Mouse (Mus musculus) MN1 (cell line): ENCODE data around the gene Mal.

ENCODE experiments used
- DNase-seq: peaks from one replicate; pipeline ENCODE4 v3.0.0-alpha.2; 2016; ENCODE audit warnings: low spot score

The Mal gene

GRCm38 (mm10) chr2:127656086-127656720 is at the start of gene Mal:
Gene Mal (minus strand): TSS chr2:127656695.
- DNase-seq = no peak

DNA sequence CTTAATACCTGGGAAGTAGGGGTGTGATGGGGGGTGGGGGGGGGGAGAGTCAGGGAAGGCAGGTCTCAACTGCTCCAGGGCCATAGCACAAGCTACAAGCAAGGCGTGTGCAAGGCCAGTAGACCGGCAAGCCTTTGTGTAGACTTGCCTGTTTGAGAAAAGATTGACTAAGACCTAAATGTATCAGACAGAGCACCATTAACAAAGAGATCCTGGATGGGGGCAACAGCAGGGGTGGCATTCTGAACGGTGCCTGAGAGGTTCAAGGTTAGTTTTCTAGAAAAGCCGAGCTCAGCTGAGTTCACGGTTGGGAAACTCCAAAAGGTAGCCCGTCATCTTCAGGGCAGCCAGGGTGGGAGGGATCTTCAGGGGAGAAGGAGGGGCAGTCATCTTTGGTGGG is 48.8 kb upstream of the Mal start:
- no peak for DNase-seq

GRCm38 (mm10) chr2:127689239-127689638 is 32.7 kb upstream of the Mal start:
- no peak for DNase-seq

DNA sequence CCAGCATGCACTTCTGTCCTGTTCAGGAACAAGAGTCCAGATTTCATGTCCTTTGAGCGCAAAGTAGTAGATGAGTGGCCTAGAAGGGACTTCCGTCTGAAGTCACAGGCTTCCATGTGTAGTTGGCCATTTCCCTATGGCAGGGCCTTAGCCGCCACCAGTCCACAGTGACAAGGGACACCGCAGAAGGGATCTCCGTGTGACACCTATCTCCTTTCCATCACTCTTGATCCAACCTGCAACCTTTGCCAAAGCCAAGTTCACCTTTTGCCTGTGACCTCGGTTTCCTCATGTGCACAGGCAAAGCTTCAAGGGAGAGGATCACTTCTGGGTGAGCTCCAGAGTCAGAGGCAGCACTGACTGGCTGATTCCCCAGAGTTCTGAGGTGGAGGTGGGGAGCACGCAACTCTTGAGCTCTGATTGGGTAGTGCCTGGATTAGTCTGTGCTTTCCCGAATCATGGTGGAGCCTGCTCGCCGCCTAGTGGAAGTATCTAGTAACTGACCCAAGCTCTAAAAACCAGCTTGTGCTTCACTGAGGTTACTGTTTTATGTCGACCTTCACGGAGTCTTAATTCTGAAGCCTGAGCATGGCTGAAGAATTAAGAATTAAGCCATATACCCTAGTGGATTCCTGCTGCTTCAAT is 27.3 kb upstream of the Mal start:
- peak; percentile 58 for DNase-seq

DNA sequence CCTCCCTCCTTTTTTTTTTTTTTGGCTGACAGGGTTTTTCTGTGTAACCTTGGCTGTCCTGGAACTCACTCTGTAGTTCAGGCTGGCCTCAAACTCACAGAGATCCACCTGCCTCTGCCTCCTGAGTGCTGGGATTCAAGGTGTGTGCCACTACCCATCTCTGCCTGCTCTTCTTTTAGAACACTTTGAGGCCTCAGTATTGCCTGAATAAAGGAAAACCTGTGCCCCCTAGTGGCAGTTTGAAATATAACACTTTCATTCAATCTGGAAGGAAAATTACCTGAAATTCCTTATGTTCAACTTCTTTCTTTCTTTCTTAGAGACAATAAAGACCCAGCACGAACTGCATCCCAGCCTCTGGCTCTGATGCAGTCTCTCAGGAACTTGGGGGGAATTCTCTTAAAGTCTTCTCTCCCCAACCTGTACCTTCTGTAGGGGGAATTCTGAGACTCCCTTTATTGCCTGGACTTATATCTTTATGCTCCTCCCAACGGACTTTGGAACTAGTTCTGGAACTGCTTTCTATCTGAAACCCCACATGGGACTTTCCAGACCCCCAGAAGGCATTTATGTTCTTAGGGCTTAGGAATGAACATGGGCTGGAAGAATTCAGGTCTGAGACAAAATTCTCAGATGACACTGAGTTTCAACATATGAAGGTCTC is 11.5 kb upstream of the Mal start:
- DNase-seq = peak; percentile 52

- DNase-seq = no peak
Measured at GRCm38 (mm10) chr2:127667015-127667414, 10.5 kb upstream of the Mal start.

DNA sequence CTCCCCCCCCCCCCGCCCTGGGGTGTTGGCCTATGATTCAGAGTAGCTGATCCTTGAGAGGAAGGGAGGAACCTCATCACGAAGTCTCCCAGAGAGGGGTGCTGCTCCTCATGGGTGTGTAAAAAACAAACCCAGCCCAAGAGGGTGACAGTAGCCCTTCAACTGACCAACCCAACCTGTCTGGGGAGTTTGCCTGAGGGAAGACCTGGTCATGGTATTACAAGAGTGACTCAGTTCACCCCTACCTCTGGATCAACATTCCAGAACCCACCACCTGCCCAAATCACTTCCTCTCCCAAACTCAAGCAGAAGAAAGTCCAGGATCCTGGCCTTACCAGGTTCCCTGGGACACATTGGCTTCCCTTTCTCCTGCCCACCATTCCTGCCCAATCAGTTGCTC is 6.2 kb upstream of the Mal start:
- DNase-seq = no peak

DNA sequence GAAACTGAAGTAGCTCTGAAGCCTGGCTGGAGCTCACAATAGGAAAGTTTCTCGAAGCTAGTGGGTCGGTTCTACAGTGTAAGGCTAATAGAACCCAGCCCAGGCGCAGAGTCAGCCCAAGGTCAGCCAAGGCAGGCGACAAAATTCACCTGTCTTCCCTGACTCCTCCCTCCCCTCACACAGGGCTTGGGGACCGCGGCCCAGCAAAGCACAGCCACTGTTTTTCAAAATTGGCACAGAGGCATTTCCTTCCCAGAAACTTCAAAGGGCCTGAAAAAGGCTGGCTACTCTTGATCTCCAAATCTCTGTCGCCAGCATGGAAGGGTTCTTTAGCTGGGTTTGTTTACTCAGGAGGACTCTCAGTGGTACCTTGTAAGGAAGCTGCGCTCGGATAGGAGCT is 1.1 kb downstream of the Mal start:
- DNase-seq = no peak

GRCm38 (mm10) chr2:127654786-127655185 is 1.7 kb downstream of the Mal start:
- no peak for DNase-seq

DNA sequence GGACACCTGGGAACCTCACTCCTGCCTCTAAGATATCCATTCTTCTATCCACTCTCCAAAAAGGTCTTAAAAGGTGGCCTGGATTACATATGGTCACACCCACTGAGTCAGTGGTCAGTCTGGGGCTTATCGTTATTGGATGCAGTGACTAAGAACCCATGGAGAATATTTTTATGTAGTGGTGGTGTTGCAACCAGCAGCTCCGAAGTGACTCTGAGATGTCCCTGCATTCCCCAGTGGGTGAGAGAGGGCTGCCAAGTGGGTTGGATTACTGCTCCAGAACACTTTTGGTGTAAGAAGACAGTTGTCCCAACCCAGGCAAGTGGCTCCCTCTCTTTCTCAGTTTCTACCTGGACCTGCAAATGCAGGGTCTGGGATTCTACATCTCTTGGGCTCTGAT is 3.7 kb downstream of the Mal start:
- no peak for DNase-seq

- DNase-seq = no peak
Measured at GRCm38 (mm10) chr2:127652335-127652734, 4.2 kb downstream of the Mal start.

- DNase-seq = no peak
Measured at GRCm38 (mm10) chr2:127651601-127652000, 4.9 kb downstream of the Mal start.

- no peak for DNase-seq
Measured at GRCm38 (mm10) chr2:127649921-127650320, 6.6 kb downstream of the Mal start.

DNA sequence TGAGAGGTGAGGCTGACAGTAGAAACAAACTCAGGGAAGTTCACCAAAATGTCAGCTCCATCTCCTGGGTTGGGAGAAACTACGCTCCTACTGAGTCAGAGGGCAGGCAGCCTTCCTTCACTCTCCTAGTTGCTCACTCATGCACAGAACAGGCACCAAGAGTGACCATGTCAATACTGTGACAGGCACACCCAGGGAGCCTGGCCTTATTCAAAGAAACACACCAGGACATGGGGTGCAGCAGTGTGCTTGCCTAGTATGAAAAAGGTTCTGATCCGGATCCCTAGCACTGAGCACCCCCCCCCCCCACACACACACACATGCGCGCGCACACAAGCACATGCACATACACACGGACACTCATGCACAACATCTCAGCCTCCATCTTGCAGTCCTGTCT is 8.3 kb downstream of the Mal start:
- no peak for DNase-seq

DNA sequence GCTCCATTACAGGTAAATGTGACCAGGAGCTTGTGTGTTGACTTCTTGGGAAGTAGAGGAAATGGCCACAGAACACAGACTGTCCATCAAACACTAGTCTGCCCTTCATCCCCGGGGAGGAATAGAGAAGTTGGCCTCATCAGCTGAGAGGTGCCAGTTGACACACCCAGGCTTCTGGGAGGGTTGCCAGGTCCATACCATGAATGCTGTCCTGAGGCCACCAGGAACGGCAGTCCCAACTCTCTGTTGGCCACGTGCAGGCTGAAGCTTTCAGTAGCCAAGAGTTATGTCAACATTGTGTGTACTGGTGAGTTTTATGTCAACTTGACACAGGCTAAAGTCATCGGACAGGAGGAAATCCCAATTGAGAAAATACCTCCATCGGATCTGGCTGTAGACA is 9.6 kb downstream of the Mal start:
- no peak for DNase-seq

DNA sequence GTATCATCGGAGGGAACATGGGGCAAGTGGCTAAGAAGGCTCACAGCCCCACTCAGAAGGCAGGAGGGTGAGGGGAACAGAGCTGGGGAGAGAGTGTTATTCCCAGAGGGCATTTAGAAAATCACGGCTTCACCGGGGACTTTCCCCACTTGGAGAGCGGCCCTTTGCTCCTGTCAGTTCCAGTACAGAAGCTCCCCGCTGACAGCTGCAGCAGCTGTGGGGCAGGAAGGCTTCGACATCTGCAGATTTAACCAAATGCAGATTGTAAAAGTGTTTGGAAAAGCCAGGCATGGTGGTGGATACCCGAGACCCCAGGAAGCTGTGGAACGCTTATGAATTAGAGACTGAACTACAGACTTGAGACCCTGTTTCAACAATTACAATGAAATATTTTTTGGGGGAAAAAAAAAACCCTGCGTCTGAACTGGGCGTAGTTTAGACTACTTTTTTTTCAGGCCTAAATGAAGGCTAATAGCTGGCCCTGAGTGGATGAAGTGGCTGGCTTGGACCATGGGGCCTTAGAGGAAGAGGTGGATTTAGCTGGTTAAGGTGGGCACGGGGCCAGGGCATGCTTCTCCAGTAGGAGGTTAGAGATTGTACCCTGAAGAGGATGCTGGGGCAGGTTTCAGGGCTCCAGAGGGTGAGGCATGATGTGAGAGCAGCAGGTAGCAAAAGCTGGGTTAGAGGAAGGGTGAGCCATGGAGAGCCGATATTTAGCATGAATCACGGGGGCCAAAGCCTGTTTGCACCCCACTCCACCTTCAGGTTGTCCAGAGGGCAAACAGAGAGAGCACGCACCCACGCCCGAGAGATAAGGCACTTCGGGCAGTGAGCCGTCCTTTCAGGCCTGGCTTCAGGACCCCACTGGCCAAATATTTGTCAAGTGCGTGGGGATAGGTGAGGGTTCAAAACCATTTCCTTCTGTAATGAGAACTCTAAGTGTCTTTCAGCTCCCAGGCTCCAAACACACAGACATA is 12.5 kb downstream of the Mal start:
- no peak for DNase-seq

DNA sequence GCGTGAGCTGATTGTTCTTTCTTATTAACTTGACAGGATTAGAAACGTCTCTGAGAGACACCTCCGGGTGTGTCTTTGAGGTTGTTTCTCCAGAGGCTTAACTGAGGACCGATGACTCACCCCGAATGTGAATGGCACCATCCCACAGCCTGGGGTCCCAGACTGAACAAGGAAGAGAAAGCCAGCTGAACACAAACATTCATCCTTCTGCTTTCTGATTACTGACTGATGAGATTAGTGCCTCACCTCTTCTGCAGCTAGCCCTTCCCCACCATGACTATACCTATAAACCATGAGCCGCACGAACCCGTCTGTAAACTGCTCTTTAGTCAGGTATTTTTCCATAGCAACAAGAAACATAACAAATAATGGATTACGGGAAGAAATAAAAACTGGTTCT is 17.5 kb downstream of the Mal start:
- DNase-seq = no peak

DNA sequence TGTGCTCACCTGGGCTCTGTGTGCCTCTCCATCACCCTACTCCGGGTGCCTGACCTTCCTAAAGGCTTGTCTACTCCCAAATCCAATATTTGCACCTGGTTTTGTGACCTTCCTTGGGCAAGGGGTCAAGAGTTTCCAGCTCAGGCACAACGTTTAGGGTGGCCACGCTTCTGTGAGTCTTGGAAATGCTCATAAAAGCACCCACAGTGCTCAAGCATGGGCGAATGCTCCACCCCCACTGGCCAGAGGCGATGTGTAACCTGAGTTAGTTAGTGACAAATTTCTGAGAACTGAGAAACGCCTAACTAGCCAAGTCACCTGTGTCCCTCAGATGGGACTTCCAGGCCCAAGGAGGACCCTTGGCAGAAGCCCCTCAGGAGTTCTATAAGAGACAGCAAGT is 20.9 kb downstream of the Mal start:
- DNase-seq = no peak

DNA sequence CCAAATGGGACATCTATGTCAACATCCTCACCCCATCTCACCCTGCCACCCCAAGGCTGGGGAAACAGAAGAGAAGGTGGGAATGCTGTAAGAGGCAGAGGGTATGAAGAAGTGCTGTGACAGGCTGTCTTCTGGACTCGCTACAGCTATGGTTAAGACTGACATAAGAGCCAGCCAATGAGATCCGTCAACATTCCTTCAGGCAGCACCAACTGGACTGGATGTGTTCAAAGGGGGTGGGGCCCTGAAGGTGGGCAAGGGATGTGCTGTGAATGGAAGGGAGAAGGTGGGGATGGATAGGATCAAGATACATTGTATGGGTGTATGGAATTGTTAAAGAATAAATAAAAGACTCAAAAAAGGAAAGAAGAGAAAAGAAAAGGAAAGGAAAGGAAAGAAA is 23.9 kb downstream of the Mal start:
- DNase-seq = no peak

DNA sequence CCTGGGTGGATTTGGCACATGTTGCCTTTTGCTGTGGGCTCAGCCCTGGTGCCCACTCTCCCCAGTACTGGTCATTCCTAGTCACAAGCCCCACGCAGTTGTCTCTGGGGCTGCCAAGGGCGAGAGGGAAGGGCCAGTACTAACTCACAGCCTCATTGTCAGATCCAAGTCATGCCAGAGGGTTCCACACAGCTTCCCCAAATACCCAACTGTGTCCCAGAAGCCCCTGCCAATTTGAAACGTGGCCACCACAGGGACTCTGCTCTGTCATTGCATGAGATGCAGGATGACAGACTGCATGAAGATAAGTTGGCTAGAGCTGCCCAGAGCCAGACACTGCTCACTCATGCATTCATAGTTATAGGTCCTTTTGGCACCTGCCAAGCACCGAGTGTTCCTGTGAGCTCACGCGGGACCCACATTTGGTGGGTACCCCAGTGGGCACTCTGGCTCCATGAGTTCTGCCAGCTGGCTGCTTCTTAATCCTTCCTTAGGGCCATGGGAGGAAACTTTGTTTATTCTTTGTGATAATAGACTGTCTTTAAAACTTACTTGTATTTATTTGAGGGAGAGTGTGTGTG is 28.4 kb downstream of the Mal start:
- no peak for DNase-seq

- no peak for DNase-seq
Measured at GRCm38 (mm10) chr2:127627354-127627753, 29.1 kb downstream of the Mal start.

DNA sequence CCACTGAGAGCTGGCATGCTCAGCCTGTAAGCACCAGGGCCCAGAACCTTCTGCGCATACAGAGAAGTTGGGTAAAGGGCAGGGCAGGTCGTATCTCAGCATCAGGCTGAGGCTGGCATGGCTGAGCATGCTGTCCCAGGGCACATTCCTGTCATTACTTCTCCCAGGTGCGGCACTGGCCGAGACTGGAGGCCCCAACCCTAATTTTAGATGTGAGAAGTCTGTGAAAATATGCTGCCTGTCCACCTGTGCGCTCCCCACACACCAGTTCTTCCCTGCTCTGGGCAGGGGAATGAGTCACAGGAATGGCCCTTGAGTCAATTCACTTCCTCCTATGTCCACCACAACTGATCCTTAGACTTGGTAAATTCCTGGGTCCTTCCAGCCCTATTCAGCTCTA is 30.8 kb downstream of the Mal start:
- DNase-seq = no peak
